Mouse (Mus musculus) inflammation-experienced regulatory T-cells, adult 6 months (primary cell): Measurements from ENCODE around the gene Rcor1. TPM values are rescaled to one million over a fixed set of nuclear protein-coding genes. Genes with fewer than 3 reads are reported as not detected.

Source experiments
- ATAC-seq: one replicate; pipeline ENCODE4 v1.8.0; 2017
- polyA plus RNA-seq, 3 experiments: library from polyadenylated mRNA; unstranded; fragments of 100-300 nt; shearing (Covaris generic); gene quantifications; one replicate each; pipeline ENCODE4 v1.2.1; 2017

The Rcor1 gene
- polyA plus RNA-seq, 3 experiments from 2014 or later = 13.6 to 19.7 (median 14.7) TPM

- no peak for ATAC-seq
Measured at GRCm38 (mm10) chr12:111165146-111165812, 126.1 kb downstream of the Rcor1 start.

Other genes with a start within 250 kb of the Rcor1 start
- gene Mok, start 198.4 kb upstream of the Rcor1 start, polyA plus RNA-seq = under 1 TPM in 2 of 3 experiments, not detected in 1; 0.50 to 0.57 TPM
- 1 to 10 TPM; 1.7 to 2.4 (median 2.3) TPM for gene Zfp839, start 189.1 kb upstream of the Rcor1 start, polyA plus RNA-seq
- gene Cinp, start 150.2 kb upstream of the Rcor1 start, polyA plus RNA-seq = 10 to 100 TPM; 38.4 to 45.4 (median 43.2) TPM
- 1 to 10 TPM in 2 of 3 experiments, under 1 TPM in 1; 0.88 to 1.6 (median 1.4) TPM for gene Tecpr2, start 150.1 kb upstream of the Rcor1 start, polyA plus RNA-seq
- 1 to 10 TPM in 1 of 3 experiments, under 1 TPM in 2; 0.28 to 1.4 (median 0.61) TPM for gene Ankrd9, start 60.3 kb upstream of the Rcor1 start, polyA plus RNA-seq
- 10 to 100 TPM; 12.6 to 15.8 (median 13.7) TPM for gene Traf3, start 127.0 kb downstream of the Rcor1 start, polyA plus RNA-seq
- 1 to 10 TPM in 2 of 3 experiments, not detected in 1; 1.4 to 1.5 TPM for gene 4930595D18Rik, start 145.1 kb downstream of the Rcor1 start, polyA plus RNA-seq
- gene Amn, start 231.7 kb downstream of the Rcor1 start, polyA plus RNA-seq = not detected